Comparison of ENCODE assay signal across 8 mouse cellular contexts in the genomic region with DNA sequence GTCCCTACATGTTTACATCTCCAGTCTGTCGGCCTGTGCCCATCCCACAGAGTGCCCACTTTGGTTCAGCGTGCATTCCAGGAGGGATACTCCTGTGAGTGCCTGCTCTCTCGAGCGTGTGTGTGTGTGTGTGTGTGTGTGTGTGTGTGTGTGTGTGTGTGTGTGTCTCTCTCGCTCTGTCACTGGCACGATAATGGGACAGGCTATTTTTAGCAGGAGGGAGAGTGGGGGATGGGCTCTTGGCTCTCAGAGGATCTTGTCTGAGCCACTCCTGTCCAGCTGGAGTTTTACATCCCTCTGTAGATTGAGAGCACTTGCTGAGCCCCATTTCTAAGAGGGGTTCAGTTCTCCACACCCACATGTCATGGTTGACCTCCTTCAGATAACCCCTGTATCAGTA. TPM values are rescaled to one million over a fixed set of nuclear protein-coding genes. Genes with fewer than 3 reads are reported as not detected.
DNase-seq lines count a peak whose midpoint lies in the region; ATAC-seq and TF ChIP-seq lines count a peak whose summit lies in the region.

No protein-coding gene starts in this region.

- no peaks in the 10 kb centered on the region for H3K9me3 ChIP-seq in kidney, embryonic 16.5 days (ENCODE audit: low read length)

- intact Hi-C loops in left cerebral cortex, postnatal 14 days (cut with DNase I) = no loop called here
- intact Hi-C loops in heart, adult 2 months (cut with DNase I) = no loop called here

- no peak overlapping the region for H3K4me2 ChIP-seq in kidney, embryonic 16.5 days (replicated peaks; ENCODE audit: low read depth, low read length)

- H3K4me3 ChIP-seq in heart, adult 2 months = no peak overlapping the region; the same call in 1 of the 2 replicates
- H3K4me3 ChIP-seq in kidney, embryonic 16.5 days (ENCODE audit: low read length) = no peak overlapping the region
- H3K4me3 ChIP-seq in testis, adult 2 months (ENCODE audit: control insufficient read depth, low read depth, low read length) = no peak overlapping the region

- no peak for TF ChIP-seq CTCF in heart, adult 2 months (IDR thresholded peaks at IDR 0.05)
- TF ChIP-seq CTCF in testis, adult 2 months (IDR thresholded peaks at IDR 0.05; ENCODE audit: control insufficient read depth, insufficient read depth, insufficient replicate concordance, low read depth, low read length) = no peak

- ATAC-seq in kidney, embryonic 16.5 days (ENCODE audit: low FRiP score, low TSS enrichment) = peak; percentile 21; the same call in 1 of the 2 replicates
- no peak for ATAC-seq in granulocyte monocyte progenitor cell, adult 5-6 weeks (replicated peaks; ENCODE audit: poor library complexity, severe bottlenecking)

- peak overlapping the region; percentile 75 for H3K27ac ChIP-seq in heart, adult 2 months
- H3K27ac ChIP-seq in kidney, embryonic 16.5 days (ENCODE audit: low read length) = peak overlapping the region; percentile 80
- peak overlapping the region; percentile 43 for H3K27ac ChIP-seq in testis, adult 2 months (ENCODE audit: control insufficient read depth, insufficient read depth, low read depth, low read length)

- TF ChIP-seq POLR2A in heart, adult 2 months (IDR thresholded peaks at IDR 0.05; ENCODE audit: insufficient read depth, low read depth, low read length) = no peak
- TF ChIP-seq POLR2A in testis, adult 2 months (IDR thresholded peaks at IDR 0.05; ENCODE audit: control insufficient read depth, low read depth, low read length) = no peak

- no peaks in the 10 kb centered on the region; the same call in 1 of the 2 replicates for H3K36me3 ChIP-seq in heart, adult 2 months (ENCODE audit: control insufficient read depth, insufficient read depth, low read length)
- H3K36me3 ChIP-seq in kidney, embryonic 16.5 days (ENCODE audit: insufficient read depth, low read length) = peaks cover 77% of the 10 kb centered on the region
- H3K36me3 ChIP-seq in testis, adult 2 months (ENCODE audit: control insufficient read depth, insufficient read depth, low read length) = no peaks in the 10 kb centered on the region

- 13% methylated on average over 6 of the region's 6 CpGs for WGBS in heart, adult 2 months
- 22% methylated on average over 6 of the region's 6 CpGs for WGBS in kidney, embryonic 16.5 days

- peak; percentile 53; the same call in 1 of the 2 replicates for TF ChIP-seq EP300 in heart, adult 2 months (IDR thresholded peaks at IDR 0.05; ENCODE audit: insufficient read depth, low read depth, low read length)

- no peaks in the 10 kb centered on the region; the same call in 1 of the 2 replicates for H3K79me2 ChIP-seq in heart, adult 2 months (replicated peaks; ENCODE audit: control insufficient read depth, insufficient read depth, low read length)

- DNase-seq in left cerebral cortex, postnatal 14 days (ENCODE audit: low spot score in 2 of 2) = peak; percentile 60 to 90
- no peak for DNase-seq in left cerebral cortex, adult 11 months (ENCODE audit: low spot score)
- DNase-seq in cerebellum, postnatal 25 days = peak; percentile 71 to 85
- DNase-seq in heart, adult 2 months = peak; percentile 62 to 79
- DNase-seq in spleen, postnatal 14 days (ENCODE audit: low spot score in 2 of 2) = no peak

- peaks cover 1% of the 10 kb centered on the region for H3K4me1 ChIP-seq in heart, adult 2 months (ENCODE audit: control insufficient read depth, insufficient read depth, low read length)
- peaks cover 34% of the 10 kb centered on the region for H3K4me1 ChIP-seq in kidney, embryonic 16.5 days (ENCODE audit: insufficient read depth, low read length)
- H3K4me1 ChIP-seq in testis, adult 2 months (ENCODE audit: control insufficient read depth, insufficient read depth, low read length) = peaks cover 3% of the 10 kb centered on the region; the same call in 1 of the 2 replicates

- H3K9ac ChIP-seq in heart, adult 2 months (ENCODE audit: low read depth, low read length) = peak overlapping the region; percentile 16; the same call in 1 of the 2 replicates
- H3K9ac ChIP-seq in kidney, embryonic 16.5 days (replicated peaks; ENCODE audit: low read length) = no peak overlapping the region

- no peaks in the 10 kb centered on the region for H3K27me3 ChIP-seq in heart, adult 2 months (ENCODE audit: control insufficient read depth, insufficient read depth, low read length)
- H3K27me3 ChIP-seq in kidney, embryonic 16.5 days (ENCODE audit: insufficient read depth, low read length) = no peaks in the 10 kb centered on the region
- H3K27me3 ChIP-seq in testis, adult 2 months (ENCODE audit: control insufficient read depth, insufficient read depth, low read length) = no peaks in the 10 kb centered on the region

RNA-seq across cellular contexts. Expression of a gene that starts 6.6 kb away (rescaled TPM):
- 10 to 100 TPM; 79.8 to 80.1 TPM for total RNA-seq in left cerebral cortex, postnatal 14 days (2021)
- total RNA-seq in heart, adult 2 months (2021) = 10 to 100 TPM; 67.1 to 72.5 TPM
- 37.9 and 46.2 TPM in 2 replicates for polyA plus RNA-seq in heart, adult 2 months (2012; rRNA removed)
- polyA plus RNA-seq in kidney, embryonic 16.5 days (2015; fragmentation: Nextera tagmentation; extraction: Ambion mirVana) = 4.1 and 5.5 TPM in 2 replicates
- polyA plus RNA-seq in testis, adult 2 months (2012; rRNA removed) = 7.4 and 8.2 TPM in 2 replicates
- 5.7 and 8.5 TPM in 2 replicates for total RNA-seq in granulocyte monocyte progenitor cell, adult 5-6 weeks (2014; fragmentation: Nextera tagmentation)
- total RNA-seq in granulocyte monocyte progenitor cell, adult 5-6 weeks (2017) = 4.9 and 6.5 TPM in 2 replicates

RNA-seq across cellular contexts. Expression of a gene that starts 15.8 kb away (rescaled TPM):
- total RNA-seq in left cerebral cortex, postnatal 14 days (2021) = 10 to 100 TPM; 36.7 to 38.9 TPM
- total RNA-seq in heart, adult 2 months (2021) = 100 to 1,000 TPM; 130 to 137 TPM
- polyA plus RNA-seq in heart, adult 2 months (2012; rRNA removed) = 82.7 and 106 TPM in 2 replicates
- 47.3 and 53.1 TPM in 2 replicates for polyA plus RNA-seq in kidney, embryonic 16.5 days (2015; fragmentation: Nextera tagmentation; extraction: Ambion mirVana)
- 17.6 and 17.7 TPM in 2 replicates for polyA plus RNA-seq in testis, adult 2 months (2012; rRNA removed)
- 48.1 and 62.9 TPM in 2 replicates for total RNA-seq in granulocyte monocyte progenitor cell, adult 5-6 weeks (2014; fragmentation: Nextera tagmentation)
- 0.82 and 6.5 TPM in 2 replicates for total RNA-seq in granulocyte monocyte progenitor cell, adult 5-6 weeks (2017)

RNA-seq across cellular contexts. Expression of a gene that starts 30.5 kb away (rescaled TPM):
- total RNA-seq in left cerebral cortex, postnatal 14 days (2021) = 10 to 100 TPM; 31.3 to 35.8 TPM
- total RNA-seq in heart, adult 2 months (2021) = 1 to 10 TPM; 4.1 to 5.6 TPM
- 9.5 and 17.8 TPM in 2 replicates for polyA plus RNA-seq in heart, adult 2 months (2012; rRNA removed)
- polyA plus RNA-seq in kidney, embryonic 16.5 days (2015; fragmentation: Nextera tagmentation; extraction: Ambion mirVana) = 12.3 and 16.3 TPM in 2 replicates
- polyA plus RNA-seq in testis, adult 2 months (2012; rRNA removed) = 6.4 and 8.1 TPM in 2 replicates
- 6.3 and 14.3 TPM in 2 replicates for total RNA-seq in granulocyte monocyte progenitor cell, adult 5-6 weeks (2014; fragmentation: Nextera tagmentation)
- total RNA-seq in granulocyte monocyte progenitor cell, adult 5-6 weeks (2017) = 1.8 and 2.8 TPM in 2 replicates

RNA-seq across cellular contexts. Expression of a gene that starts 33.4 kb away (rescaled TPM):
- total RNA-seq in left cerebral cortex, postnatal 14 days (2021) = 100 to 1,000 TPM; 133 to 136 TPM
- 100 to 1,000 TPM; 135 to 139 TPM for total RNA-seq in heart, adult 2 months (2021)
- 273 and 314 TPM in 2 replicates for polyA plus RNA-seq in heart, adult 2 months (2012; rRNA removed)
- polyA plus RNA-seq in kidney, embryonic 16.5 days (2015; fragmentation: Nextera tagmentation; extraction: Ambion mirVana) = 478 and 503 TPM in 2 replicates
- polyA plus RNA-seq in testis, adult 2 months (2012; rRNA removed) = 102 and 104 TPM in 2 replicates
- total RNA-seq in granulocyte monocyte progenitor cell, adult 5-6 weeks (2014; fragmentation: Nextera tagmentation) = 181 and 283 TPM in 2 replicates
- 168 and 196 TPM in 2 replicates for total RNA-seq in granulocyte monocyte progenitor cell, adult 5-6 weeks (2017)

RNA-seq across cellular contexts. Expression of a gene that starts 40.3 kb away (rescaled TPM):
- 10 to 100 TPM; 34.7 to 37.7 TPM for total RNA-seq in left cerebral cortex, postnatal 14 days (2021)
- total RNA-seq in heart, adult 2 months (2021) = 1 to 10 TPM; 1.4 to 2.6 TPM
- polyA plus RNA-seq in heart, adult 2 months (2012; rRNA removed) = 0.44 and 0.61 TPM in 2 replicates
- 2.3 and 2.5 TPM in 2 replicates for polyA plus RNA-seq in kidney, embryonic 16.5 days (2015; fragmentation: Nextera tagmentation; extraction: Ambion mirVana)
- polyA plus RNA-seq in testis, adult 2 months (2012; rRNA removed) = 0.47 and 0.58 TPM in 2 replicates
- total RNA-seq in granulocyte monocyte progenitor cell, adult 5-6 weeks (2014; fragmentation: Nextera tagmentation) = 7.5 and 8.1 TPM in 2 replicates
- total RNA-seq in granulocyte monocyte progenitor cell, adult 5-6 weeks (2017) = 1.6 and 2.5 TPM in 2 replicates

Comparison
In these comparisons a context has a peak if more than half of its experiments do, and no peak if none do; other contexts are left out.
1. DNase-seq: peak in left cerebral cortex, postnatal 14 days (2 of 2), cerebellum, postnatal 25 days (2 of 2) and heart, adult 2 months (2 of 2); none in left cerebral cortex, adult 11 months (single experiment) and spleen, postnatal 14 days (0 of 2).
2. RNA of a gene that starts 6.6 kb away (total RNA-seq): 79.8 to 80.1 TPM in left cerebral cortex, postnatal 14 days and 67.1 to 72.5 TPM in heart, adult 2 months; 4.9 to 8.5 TPM in granulocyte monocyte progenitor cell, adult 5-6 weeks; every median in the first group is over 4 times any median in the second.
3. Peak in every context shown above with its lines, with median percentiles within 50 percentile points of each other: H3K27ac ChIP-seq.